In genomic region chr5:98706597-98706996, GRCm38 (mm10) we compare ENCODE assay signal across 13 mouse cellular contexts.
DNase-seq lines count a peak whose midpoint lies in the region; ATAC-seq and TF ChIP-seq lines count a peak whose summit lies in the region.
"Had no signal": no experiment of that assay in that cellular context is flagged by ENCODE, and none has a peak within 500 bp of the region (broad histone marks: within the 10 kb centered on the region; RNA-seq: fewer than 3 reads in every experiment).

No protein-coding gene starts in this region.

- H3K9ac ChIP-seq in forebrain, postnatal 0 days, result no peak overlapping the region
- H3K9ac ChIP-seq in stomach, postnatal 0 days (ENCODE audit: low read length), result no peak overlapping the region
- H3K9ac ChIP-seq: kidney, embryonic 15.5 days; midbrain, embryonic 13.5 days; stomach, embryonic 15.5 days had no signal

- H3K27me3 ChIP-seq in forebrain, postnatal 0 days (ENCODE audit: insufficient read depth, low read length), result no peaks in the 10 kb centered on the region
- H3K27me3 ChIP-seq in forebrain, embryonic 10.5 days (ENCODE audit: poor library complexity, severe bottlenecking), result no peaks in the 10 kb centered on the region
- no peaks in the 10 kb centered on the region for H3K27me3 ChIP-seq in thymus, adult 2 months (ENCODE audit: control insufficient read depth, insufficient read depth, low read length)
- H3K27me3 ChIP-seq in stomach, postnatal 0 days (ENCODE audit: control insufficient read depth, insufficient read depth, low read length), result no peaks in the 10 kb centered on the region
- H3K27me3 ChIP-seq: kidney, embryonic 15.5 days; midbrain, embryonic 13.5 days; stomach, embryonic 15.5 days had no signal

- no peak for TF ChIP-seq EP300 in stomach, postnatal 0 days (optimal IDR thresholded peaks at IDR 0.05)

- no peak for TF ChIP-seq POLR2A in thymus, adult 2 months (IDR thresholded peaks at IDR 0.05; ENCODE audit: control insufficient read depth, extremely low read depth, insufficient read depth, low read length, poor library complexity)

- ATAC-seq in forebrain, postnatal 0 days, result no peak
- no peak for ATAC-seq in stomach, postnatal 0 days (ENCODE audit: low FRiP score, low TSS enrichment)
- ATAC-seq: midbrain, embryonic 13.5 days had no signal

- no peak for DNase-seq in forebrain, postnatal 0 days
- DNase-seq in forebrain, embryonic 10.5 days (ENCODE audit: extremely low spot score, low spot score), result no peak
- peak; percentile 17 for DNase-seq in left cerebral cortex, postnatal 4 days
- no peak for DNase-seq in left cerebral cortex, adult 18-20 months (ENCODE audit: low spot score in 2 of 2)
- peak; percentile 11 for DNase-seq in thymus, postnatal 4 days
- no peak for DNase-seq in thymus, adult 2 months
- no peak for DNase-seq in stomach, postnatal 0 days (ENCODE audit: low spot score)
- DNase-seq in frontal cortex, postnatal 25 days (ENCODE audit: low spot score in 2 of 2), result no peak
- DNase-seq: embryo, embryonic 11 days had no signal

- H3K4me1 ChIP-seq in forebrain, postnatal 0 days (ENCODE audit: insufficient read depth), result no peaks in the 10 kb centered on the region
- peaks cover 4% of the 10 kb centered on the region; the same call in 1 of the 2 replicates for H3K4me1 ChIP-seq in forebrain, embryonic 10.5 days
- H3K4me1 ChIP-seq in thymus, adult 2 months (replicated peaks; ENCODE audit: control insufficient read depth, insufficient read depth, low read length), result no peaks in the 10 kb centered on the region
- H3K4me1 ChIP-seq in stomach, postnatal 0 days (replicated peaks; ENCODE audit: control insufficient read depth, insufficient read depth), result no peaks in the 10 kb centered on the region
- H3K4me1 ChIP-seq: kidney, embryonic 15.5 days; midbrain, embryonic 13.5 days; stomach, embryonic 15.5 days had no signal

- 78% methylated on average over 4 of the region's 4 CpGs for WGBS in forebrain, postnatal 0 days
- WGBS in forebrain, embryonic 10.5 days, result 86% methylated on average over 4 of the region's 4 CpGs
- WGBS in thymus, adult 2 months, result 85% methylated on average over 4 of the region's 4 CpGs
- 82% methylated on average over 4 of the region's 4 CpGs for WGBS in stomach, postnatal 0 days

- no peaks in the 10 kb centered on the region for H3K36me3 ChIP-seq in forebrain, postnatal 0 days (ENCODE audit: insufficient read depth)
- H3K36me3 ChIP-seq in forebrain, embryonic 10.5 days (replicated peaks), result no peaks in the 10 kb centered on the region
- no peaks in the 10 kb centered on the region for H3K36me3 ChIP-seq in thymus, adult 2 months (ENCODE audit: control insufficient read depth, insufficient read depth, low read length)
- no peaks in the 10 kb centered on the region for H3K36me3 ChIP-seq in stomach, postnatal 0 days (ENCODE audit: control insufficient read depth, insufficient read depth, low read length)
- H3K36me3 ChIP-seq: kidney, embryonic 15.5 days; midbrain, embryonic 13.5 days; stomach, embryonic 15.5 days had no signal

- no peak overlapping the region for H3K4me2 ChIP-seq in forebrain, postnatal 0 days (ENCODE audit: low read depth)
- no peak overlapping the region for H3K4me2 ChIP-seq in stomach, postnatal 0 days (replicated peaks; ENCODE audit: low read depth)
- H3K4me2 ChIP-seq: heart, embryonic 11.5 days; kidney, embryonic 15.5 days; midbrain, embryonic 13.5 days; stomach, embryonic 15.5 days had no signal

- H3K27ac ChIP-seq in forebrain, postnatal 0 days (ENCODE audit: low read depth, low read length), result no peak overlapping the region
- H3K27ac ChIP-seq in forebrain, embryonic 10.5 days, result no peak overlapping the region
- no peak overlapping the region for H3K27ac ChIP-seq in thymus, adult 2 months (ENCODE audit: control insufficient read depth, insufficient read depth, low read length)
- no peak overlapping the region for H3K27ac ChIP-seq in stomach, postnatal 0 days (replicated peaks)
- H3K27ac ChIP-seq: kidney, embryonic 15.5 days; midbrain, embryonic 13.5 days; stomach, embryonic 15.5 days had no signal

- no peak overlapping the region for H3K4me3 ChIP-seq in forebrain, postnatal 0 days (ENCODE audit: low read depth, low read length)
- H3K4me3 ChIP-seq in forebrain, embryonic 10.5 days, result no peak overlapping the region
- H3K4me3 ChIP-seq in thymus, adult 2 months (ENCODE audit: control insufficient read depth, insufficient read depth, low read length), result no peak overlapping the region
- H3K4me3 ChIP-seq in stomach, postnatal 0 days (ENCODE audit: low read depth, low read length), result no peak overlapping the region
- H3K4me3 ChIP-seq: kidney, embryonic 15.5 days; midbrain, embryonic 13.5 days; stomach, embryonic 15.5 days had no signal

- intact Hi-C loops in left cerebral cortex, postnatal 4 days (cut with DNase I), result no loop called here

- peak; percentile 31 for TF ChIP-seq CTCF in forebrain, postnatal 0 days (IDR thresholded peaks at IDR 0.05; ENCODE audit: low read depth)
- TF ChIP-seq CTCF in thymus, adult 2 months (IDR thresholded peaks at IDR 0.05; ENCODE audit: borderline replicate concordance, control insufficient read depth, extremely low read depth, insufficient read depth, low read length, poor library complexity), result no peak
- TF ChIP-seq CTCF in stomach, postnatal 0 days (IDR thresholded peaks at IDR 0.05; ENCODE audit: low read depth), result peak; percentile 48

- no peaks in the 10 kb centered on the region for H3K9me3 ChIP-seq in forebrain, postnatal 0 days (ENCODE audit: low read length)
- no peaks in the 10 kb centered on the region for H3K9me3 ChIP-seq in forebrain, embryonic 10.5 days
- no peaks in the 10 kb centered on the region for H3K9me3 ChIP-seq in stomach, postnatal 0 days (ENCODE audit: control insufficient read depth, low read length)
- H3K9me3 ChIP-seq: kidney, embryonic 15.5 days; midbrain, embryonic 13.5 days; stomach, embryonic 15.5 days had no signal

Comparison
In these comparisons a context has a peak if more than half of its experiments do, and no peak if none do; other contexts are left out.
1. DNase-seq: peak in left cerebral cortex, postnatal 4 days (single experiment) and thymus, postnatal 4 days (single experiment); none in forebrain, postnatal 0 days (single experiment), forebrain, embryonic 10.5 days (single experiment), left cerebral cortex, adult 18-20 months (0 of 2), thymus, adult 2 months (single experiment), stomach, postnatal 0 days (single experiment) and frontal cortex, postnatal 25 days (0 of 2).